Mouse (Mus musculus) hindlimb bud, embryonic 11.5 days (tissue): Measurements from ENCODE around the gene Susd3.

Experiments used
- DNase-seq: peaks from one replicate; pipeline ENCODE4 v3.0.0-alpha.2; 2012; ENCODE audit warnings: low read depth, low spot score; ENCODE audit errors: extremely low spot score

Gene Susd3

DNA sequence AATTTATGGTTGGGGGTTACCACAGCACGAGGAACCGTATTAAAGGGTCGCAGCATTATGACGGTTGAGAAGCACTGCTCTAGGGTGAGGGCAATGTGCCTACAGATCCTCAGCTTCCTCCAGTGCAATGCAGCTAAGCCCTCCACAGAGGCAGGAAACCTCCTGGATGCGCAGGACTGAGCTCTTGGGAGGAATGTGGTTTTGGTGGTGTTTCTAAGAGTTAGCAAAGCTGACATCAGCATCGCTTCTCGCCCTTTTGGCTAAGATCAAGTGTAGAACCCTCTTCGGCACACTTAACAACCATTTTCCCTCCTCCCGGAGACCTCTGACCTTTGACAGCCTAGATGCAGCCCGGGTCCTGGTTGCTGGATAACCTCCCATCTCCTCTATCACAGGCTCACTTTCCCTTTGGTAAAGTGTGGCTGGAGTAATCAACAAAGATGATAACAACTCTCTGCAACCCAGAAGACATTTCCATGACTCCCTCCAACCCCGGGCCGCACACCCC lies 1.2 kb downstream of the Susd3 start:
- no peak for DNase-seq

DNA sequence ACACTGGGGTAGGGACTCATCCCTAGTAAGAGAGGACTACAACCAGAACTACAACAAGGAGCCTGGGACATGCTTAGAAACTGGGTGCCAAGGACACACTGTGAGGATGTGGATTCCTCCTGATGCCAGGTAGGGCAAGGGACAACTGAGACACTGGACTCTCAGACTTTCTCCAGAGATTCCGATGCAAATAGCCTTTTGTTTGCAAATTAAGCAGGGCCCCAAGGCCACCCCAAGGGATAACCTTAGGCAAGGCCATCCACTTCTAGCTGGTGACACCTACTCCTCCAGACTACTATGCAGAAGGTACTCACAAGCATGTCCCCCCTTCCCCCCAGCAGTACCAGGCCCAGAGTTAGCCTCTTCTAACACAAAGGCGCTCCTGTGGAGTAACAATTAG lies 1.9 kb downstream of the Susd3 start:
- DNase-seq: no peak

DNA sequence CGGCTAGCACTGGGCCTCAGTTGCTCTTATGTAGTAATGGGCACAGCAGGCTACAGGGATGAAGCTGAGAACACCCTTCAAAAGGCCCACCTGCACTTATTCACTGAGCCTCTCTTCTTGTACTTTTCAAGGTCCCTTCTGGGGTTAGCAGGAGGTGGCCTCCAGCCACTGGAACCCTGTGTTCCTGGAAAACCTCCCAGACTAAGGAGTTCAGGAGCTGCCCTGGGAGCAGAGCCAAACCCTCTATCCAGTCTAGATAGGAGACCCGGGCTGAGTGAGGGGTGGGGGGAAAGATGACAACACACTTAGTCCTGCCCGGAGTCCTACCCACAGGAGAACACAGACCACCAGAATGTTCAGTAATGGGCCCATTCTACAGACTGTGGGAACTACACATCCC lies 2.5 kb downstream of the Susd3 start:
- no peak for DNase-seq

DNA sequence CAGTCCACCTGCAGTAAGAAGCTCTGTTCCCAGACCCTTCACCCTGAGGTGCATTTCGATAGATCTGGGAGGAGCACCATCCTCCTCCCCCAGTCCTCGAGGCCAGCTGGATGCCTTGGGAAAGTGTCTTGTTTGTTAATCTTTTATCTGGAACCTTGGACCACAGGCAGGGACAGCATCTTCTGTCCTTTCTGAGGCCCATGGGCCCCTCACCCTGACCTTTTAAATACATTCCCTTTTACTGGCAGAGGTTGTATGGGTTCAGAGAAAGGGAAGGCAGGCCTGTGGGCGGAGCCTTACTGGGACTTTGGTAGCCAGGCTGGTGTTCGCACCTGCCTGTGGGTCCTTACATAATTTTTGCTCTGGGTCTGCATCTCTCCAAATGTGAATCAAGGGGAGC lies 3.3 kb downstream of the Susd3 start:
- DNase-seq: no peak

DNA sequence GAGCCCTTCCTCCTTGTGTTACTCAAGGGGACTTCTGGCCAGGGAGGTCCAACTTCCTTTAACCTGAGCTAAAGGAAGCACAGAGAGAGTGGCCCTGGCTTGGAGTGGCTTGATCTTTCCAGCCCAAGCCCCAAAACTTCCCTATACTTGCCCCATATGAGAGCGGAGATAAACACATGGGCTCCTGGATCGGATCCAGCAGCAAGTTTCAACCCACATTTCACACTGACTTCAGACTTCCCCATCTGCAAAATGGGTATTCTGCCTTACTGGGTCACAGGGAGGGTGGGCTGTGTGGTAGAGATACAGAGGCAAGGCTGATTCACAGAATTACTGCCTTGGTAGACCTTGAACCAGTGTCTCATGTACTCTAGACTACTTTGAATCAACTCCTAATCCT lies 5.0 kb downstream of the Susd3 start:
- no peak for DNase-seq

DNA sequence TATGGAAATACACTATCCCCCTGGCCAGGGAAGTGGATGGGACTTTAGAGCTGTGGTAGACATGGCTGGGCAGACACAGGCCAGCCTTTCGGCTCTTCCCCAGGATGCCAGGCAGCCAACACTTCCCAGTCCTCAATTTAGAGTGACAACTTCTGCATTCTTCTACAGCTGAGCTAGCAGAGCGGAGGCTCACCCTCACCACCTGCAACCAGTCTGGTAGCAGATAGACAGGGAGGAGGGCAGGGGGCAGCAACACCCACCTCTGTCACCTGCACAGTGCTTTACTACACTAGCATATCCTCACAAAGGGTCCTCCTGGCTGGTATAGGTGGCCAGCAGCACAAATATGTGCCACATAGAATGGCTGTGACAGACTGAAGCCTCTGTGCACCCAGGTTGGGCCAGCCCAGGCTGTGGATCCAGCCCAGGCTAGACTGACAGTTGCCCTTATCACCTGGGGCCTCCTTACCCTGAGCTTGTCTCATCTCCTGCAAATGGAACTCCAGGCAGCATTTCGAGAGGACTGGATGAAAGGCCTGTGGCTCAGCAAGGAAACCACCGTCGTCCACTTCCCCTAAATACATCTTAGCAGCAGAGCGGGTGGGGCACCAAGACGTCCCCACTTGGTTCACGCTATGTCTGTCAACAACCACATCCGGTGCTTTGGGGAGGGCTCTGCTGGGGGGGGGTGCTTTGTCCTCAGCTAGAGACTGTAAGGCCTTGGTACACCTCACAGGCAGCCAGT lies 6.0 kb downstream of the Susd3 start:
- DNase-seq: no peak

DNA sequence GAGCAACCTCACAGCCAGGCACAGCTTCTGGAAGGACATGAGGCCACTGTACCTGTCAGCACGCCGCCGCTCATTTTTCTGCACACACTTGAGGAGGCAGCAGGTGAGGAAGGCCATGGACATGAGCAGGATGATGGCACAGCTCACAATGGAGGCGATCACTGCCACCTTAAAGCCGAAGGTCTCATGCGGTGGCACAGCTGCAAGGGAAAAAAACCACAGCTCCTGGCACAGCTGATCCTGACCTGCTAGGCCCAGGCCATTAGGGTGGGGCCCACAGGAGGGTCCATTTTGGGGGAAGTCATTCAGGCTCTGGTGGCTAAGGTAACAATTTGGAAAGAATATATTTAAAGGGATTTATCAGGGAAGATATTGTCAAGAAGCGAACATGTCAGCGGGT lies 9.8 kb downstream of the Susd3 start:
- DNase-seq: no peak

DNA sequence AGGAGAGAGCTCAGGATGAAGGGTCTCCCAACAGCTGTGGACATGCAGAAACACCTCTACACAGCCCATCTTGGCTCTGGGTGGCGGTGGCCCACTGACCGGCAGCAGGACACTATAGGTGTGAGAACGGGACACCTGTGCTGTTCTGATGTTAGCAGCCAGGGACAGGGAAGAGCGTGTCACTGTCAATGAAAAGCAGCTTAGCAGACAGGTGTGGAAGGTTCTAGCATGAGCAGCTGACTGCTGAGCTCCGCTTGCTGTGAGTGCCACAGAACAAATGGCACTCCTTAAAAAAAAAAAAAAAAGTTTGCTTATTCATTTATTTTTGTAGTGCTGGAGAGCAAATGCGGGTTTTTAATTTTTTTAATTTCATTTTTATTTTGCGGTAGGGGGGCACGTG lies 10.9 kb downstream of the Susd3 start:
- DNase-seq: no peak

DNA sequence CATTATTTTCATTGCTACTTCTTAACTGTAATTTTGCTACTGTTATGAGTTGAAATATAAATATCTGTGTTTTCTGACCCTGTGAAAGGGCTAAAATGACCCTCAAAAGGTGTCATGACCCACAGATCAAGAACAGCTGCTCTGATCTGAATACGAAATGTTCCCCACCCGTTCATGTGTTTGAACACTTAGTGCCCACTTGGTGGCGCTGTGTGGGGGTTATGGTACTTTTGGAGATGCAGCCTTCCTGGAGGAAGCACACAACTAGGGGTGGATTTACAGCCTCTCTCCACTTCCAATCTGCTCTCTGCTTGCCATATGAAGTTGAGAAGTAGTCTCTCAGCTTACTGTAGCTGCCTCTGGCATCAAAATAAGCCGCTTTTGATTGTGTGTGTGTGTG lies 13.8 kb downstream of the Susd3 start:
- no peak for DNase-seq

DNA sequence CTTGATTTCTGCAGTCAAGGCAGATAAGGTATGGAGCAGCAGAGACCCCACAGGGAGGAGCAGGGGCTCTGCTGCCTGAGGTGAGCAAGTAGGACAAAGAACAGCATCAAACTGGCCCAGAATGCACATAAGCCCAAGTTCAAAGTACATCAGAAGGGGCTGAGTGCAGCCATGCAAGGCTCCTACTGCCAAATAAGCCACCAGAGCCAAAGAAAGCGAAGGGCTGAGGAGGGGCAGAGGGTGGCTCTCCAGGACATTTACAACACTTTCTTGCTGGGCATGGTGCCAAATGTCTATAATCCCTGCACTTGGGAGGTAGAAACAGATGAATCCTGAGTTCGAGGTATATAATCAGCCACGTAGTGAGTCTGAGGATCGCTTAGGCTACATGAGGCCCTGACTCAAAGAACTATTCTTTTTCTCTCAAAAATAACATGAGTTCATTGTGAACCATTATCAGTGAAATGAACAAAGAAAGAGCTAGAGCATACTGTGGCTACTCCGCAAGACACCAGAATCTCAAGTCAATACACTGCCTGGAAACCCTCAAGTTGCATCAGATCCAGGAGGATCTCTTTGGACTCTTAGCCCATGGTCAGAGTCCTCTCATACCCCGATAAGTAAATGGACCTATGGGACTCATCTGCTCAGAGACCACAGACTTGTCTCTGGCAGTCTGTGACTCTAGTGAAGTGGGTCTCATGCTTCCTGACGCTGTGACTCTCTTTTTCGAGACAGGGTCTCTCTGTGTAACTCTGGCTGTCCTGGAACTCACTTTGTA lies 14.5 kb downstream of the Susd3 start:
- no peak for DNase-seq

DNA sequence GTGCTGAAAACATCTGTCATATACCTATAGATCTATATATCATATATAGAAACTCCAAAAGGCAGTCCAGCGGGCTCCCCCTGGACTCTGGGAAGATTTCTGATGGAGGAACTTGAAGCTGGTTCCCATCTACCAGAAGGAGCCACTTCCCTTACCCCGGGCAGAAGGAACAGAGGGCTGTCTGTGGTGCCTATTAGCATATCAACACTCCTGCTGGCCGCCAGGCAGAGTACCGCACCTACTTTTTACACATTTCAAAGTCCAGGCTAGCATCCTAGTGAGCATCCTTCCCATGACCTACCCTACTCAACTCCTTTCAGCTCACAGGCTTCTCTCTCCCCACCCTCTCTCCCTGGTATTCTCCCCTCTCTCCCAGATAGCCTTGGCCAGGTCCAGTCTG lies 22.9 kb downstream of the Susd3 start:
- no peak for DNase-seq

DNA sequence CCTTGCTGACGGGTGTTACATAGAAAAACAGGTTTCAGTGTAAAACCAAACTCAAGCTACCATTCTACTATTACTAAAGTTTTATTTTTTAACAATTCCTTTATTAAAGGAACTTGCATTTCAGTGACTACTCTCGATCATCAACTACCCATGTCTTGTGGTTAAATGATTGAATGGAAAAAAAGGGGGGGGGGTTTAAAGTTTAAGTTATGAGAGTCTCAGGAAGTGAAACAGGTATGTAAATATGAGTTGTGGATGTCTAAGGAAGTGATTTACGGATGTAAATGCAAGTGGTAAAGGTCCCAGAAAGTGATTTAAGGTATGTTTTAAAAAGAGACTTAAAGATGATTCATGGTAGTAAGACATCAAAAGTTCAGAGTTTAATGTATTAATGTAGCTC lies 23.3 kb downstream of the Susd3 start:
- no peak for DNase-seq

DNA sequence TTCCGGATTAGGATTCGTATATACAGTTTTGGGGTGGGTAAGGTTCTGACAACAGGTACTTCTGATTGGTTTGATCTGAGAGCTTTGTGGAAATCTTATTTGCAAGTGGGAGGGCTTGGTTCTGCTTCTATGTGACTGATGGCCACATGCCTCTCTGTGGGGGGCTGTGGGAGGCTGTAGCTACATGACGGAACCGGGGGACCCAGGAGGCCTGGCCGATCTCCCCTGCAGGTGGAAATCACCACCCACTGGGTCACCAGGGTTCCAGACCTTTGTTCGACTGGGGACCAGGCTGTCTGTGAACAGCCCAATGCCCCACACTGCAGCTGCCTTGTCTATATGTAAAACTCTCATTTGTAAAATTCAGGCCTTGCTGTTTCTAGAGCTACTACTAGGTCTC lies 23.8 kb downstream of the Susd3 start:
- no peak for DNase-seq

DNA sequence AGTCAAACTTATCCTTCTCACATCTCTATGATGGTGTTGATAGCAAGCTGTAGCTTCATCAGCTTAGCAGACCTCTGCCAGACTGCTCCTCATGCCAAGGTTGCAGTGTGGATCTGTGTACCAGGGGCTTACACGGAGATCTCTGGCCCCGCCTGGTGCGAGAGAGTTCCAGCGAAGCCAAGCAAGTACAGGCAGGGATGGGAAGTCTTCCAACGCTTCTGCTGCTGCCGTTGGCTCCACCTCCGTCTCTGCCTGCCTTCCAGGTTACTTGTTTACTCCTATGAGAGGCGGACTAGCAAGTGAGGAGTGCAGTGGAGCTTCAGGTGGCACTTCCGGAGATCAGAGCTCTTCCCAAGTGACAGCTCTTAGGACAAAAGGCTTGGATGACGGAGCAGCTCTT lies 24.2 kb downstream of the Susd3 start:
- no peak for DNase-seq

DNA sequence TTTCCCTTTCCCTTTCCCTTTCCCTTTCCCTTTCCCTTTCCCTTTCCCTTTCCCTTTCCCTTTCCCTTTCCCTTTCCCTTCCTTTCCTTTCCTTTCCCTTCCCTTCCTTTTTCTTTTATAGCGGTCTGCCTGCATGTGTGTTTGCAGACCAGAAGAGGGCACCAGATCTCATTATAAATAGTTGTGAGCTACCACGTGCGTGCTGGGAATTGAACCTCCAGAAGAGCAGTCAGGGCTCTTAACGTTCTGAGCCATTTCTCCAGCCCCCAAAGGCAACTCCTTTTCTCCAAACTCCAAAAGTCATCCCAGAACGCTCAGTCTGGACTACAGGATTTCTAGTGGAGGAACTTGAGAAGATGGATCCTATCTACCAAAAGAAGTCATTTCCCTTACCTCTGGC lies 27.6 kb downstream of the Susd3 start:
- no peak for DNase-seq

DNA sequence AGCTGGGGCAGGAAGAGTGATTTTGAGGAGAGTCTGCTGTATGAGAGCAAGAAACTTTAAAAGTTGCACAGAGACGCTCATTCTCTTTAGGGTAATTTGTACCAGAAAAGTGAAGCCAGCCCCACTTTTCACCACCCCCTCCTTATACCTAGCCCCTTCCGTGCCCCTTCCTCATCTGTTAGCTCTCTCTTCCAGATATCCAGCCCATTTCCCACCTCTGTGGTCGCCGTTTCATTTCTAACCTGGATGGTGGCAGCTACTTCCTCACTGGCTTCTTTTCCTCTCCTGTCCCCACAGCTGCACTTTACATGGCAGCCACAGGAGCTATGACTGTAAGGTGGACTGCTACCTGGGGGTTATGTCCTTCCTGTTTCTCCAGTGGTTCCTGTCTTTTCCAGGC lies 29.1 kb downstream of the Susd3 start:
- no peak for DNase-seq

DNA sequence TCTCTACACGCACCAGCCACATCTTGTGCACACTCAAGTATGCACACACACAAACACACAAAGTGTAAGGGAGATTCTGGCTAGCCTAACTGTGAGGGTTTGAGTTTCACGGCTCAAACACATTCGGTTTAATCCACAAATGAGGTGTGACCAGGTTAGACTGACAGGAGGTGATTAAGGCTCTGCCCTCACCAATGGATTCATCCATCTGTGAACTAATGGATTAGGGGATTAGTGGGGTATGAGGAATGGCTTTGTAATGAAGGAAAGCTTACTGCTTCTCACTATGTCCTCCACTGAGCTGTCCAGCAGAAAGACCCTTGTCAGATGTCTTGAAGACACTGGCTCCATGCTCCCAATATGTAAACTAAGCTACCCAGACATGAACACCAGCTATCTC lies 29.9 kb downstream of the Susd3 start:
- no peak for DNase-seq

DNA sequence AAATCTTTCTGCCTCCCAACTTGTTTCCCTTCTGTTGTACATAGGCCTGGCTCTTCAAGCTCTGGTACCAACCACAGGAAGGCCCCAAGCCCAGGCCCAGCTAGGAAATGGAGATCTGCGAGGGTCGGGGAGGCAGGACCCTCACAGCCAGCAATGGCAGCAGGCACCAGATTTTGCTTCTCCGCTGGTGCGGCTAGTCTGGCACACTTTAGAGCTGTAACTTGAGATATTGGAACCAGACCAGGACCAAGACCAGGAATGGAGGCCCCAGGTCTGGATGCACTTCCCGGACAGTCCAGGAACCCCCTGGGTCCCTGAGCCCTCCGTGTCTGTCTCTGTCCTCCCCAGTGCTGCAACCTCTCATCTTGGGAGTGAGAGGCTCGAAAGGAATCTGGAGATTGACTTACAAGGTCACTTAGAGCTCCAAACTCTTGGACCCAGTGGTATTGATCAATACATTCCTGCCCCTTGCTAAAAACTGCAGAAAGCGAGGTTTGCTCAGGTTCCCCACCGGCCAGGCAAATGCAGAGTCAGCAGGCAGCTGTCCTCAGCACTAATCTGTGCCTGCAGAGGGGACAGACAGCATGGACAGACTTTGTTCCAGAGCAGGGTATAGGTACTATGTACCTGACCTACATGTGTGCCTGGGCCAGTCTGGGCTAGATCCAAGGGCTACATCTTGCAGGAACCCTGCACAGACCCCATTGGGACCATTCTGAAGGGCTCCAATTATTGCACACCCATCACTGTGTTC lies 31.5 kb downstream of the Susd3 start:
- no peak for DNase-seq

DNA sequence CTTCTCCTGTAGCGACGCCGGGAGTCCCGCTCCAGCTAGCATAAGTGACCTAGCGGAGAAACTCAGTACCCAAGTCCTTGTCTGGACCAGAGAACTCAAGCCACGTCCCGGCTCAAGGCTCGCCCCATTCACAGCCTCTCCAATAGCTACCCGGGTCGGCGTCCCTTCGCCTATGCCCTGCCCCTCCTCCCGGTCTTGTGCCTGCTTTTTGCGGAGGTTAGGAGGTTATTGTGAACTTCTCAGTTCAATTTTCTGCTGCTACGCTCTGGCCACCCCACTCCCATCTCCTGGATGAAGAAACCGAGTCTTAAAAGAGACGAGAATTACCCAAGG lies 32.3 kb downstream of the Susd3 start:
- no peak for DNase-seq

DNA sequence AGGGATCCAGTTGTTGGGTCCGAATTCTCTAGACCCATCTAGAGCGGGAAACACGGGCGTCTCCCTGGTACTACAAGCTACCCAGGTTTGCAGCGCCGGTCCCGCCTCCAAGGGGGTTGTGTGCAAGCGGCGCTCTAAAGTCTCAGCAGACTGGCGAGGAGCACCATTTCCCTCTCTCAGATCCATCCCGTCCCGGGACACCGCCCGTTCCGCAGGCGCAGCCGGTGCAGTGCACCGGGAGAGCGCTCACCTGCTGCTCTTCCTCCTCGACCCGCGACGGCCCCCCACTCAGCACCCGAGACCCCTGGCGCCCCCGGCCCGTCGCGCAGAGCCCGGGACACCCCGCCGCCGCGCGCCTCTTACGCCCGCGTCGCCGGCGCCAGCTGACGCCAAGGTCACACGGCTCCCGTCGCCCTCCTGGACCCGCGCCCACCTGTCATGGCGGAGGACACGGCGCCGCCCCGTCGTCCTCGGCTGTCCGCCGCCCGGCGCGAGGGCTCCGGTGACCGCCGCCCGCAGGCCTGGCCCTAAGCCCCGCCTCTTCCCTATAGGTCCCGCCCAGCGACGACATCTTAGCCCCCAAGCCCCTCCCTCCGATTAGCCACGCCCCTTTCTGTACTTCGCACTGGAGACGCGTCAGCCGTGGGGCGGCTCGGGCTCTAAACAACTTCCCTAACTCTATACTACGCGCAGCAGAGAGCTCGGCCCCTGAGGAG lies 32.8 kb downstream of the Susd3 start, which contains the start of gene Card19:
Gene Card19 (minus strand): TSS at position 534 of the 716 bp plus-strand sequence.
- DNase-seq: peak; percentile 70

DNA sequence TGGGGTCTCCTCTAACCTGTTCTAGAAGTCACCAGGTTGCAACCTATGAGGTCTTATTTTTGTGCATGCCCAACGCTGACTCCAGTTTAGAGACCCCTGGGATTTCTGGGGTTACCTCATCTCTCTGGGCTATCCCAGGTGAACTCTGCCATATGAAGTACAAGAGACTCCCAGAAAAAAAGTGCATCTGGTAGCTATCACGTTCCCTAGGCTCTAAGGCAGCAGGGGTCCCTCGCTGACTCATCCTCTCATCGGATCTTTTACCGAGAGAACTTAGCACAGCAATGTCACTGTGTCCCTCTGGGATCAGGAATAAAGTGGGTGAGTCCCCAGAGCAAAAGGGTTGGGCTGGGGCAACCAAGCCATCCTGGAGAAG lies 33.4 kb downstream of the Susd3 start:
- DNase-seq: no peak
